Mouse (Mus musculus) heart, postnatal 0 days (tissue): Measurements from ENCODE around the gene Samd4.

Source experiments
- CTCF ChIP-seq: IDR thresholded peaks from 2 replicates; pipeline ENCODE4 v1.5.1; 2016; ENCODE audit warnings: antibody characterized with exemption, control low read depth, low read depth
- EP300 ChIP-seq: IDR thresholded peaks from 2 replicates; pipeline ENCODE4 v1.6.1; 2016; ENCODE audit warnings: antibody characterized with exemption, low read depth

- 0 out of 2 replicates have a peak, but pooled peaks have one; percentile 29 for TF ChIP-seq EP300
- TF ChIP-seq CTCF: no peak
Observed at GRCm38 (mm10) chr14:47011171-47012139, 128.8 kb downstream of the Samd4 start.
